Mouse (Mus musculus) testis, adult 2 months (tissue): ENCODE measurements around the gene Klhl10. TPM values are rescaled to one million over a fixed set of nuclear protein-coding genes. Genes with fewer than 3 reads are reported as not detected.

Source experiments
- H3K27ac ChIP-seq: fragments of 200-500 bp; 2 replicates; pipeline ENCODE4 v1.5.1; 2012; ENCODE audit warnings: low read depth, low read length; ENCODE audit not compliant: control insufficient read depth, insufficient read depth
- H3K27me3 ChIP-seq: fragments of 200-500 bp; 2 replicates; pipeline ENCODE4 v1.6.1; 2012; ENCODE audit warnings: mild to moderate bottlenecking, low read length, moderate library complexity; ENCODE audit not compliant: control insufficient read depth, insufficient read depth
- H3K36me3 ChIP-seq: fragments of 200-500 bp; 2 replicates; pipeline ENCODE4 v1.6.1; 2012; ENCODE audit warnings: mild to moderate bottlenecking, low read length; ENCODE audit not compliant: control insufficient read depth, insufficient read depth
- H3K4me1 ChIP-seq: fragments of 200-500 bp; 2 replicates; pipeline ENCODE4 v1.6.1; 2012; ENCODE audit warnings: low read length; ENCODE audit not compliant: control insufficient read depth, insufficient read depth
- H3K4me3 ChIP-seq: fragments of 200-500 bp; 2 replicates; pipeline ENCODE4 v1.5.1; 2012; ENCODE audit warnings: low read depth, mild to moderate bottlenecking, low read length, moderate library complexity, mixed read lengths; ENCODE audit not compliant: control insufficient read depth
- CTCF ChIP-seq: fragments of 200-500 bp; IDR thresholded peaks from 2 replicates; pipeline ENCODE4 v1.5.1; 2012; ENCODE audit warnings: low read depth, mild to moderate bottlenecking, inconsistent platforms, low read length, moderate library complexity; ENCODE audit not compliant: control insufficient read depth, insufficient read depth, insufficient replicate concordance
- POLR2A ChIP-seq: fragments of 200-500 bp; IDR thresholded peaks from 2 replicates; pipeline ENCODE4 v1.6.1; 2012; ENCODE audit warnings: low read depth, mild to moderate bottlenecking, inconsistent platforms, low read length, moderate library complexity; ENCODE audit not compliant: control insufficient read depth
- polyA plus RNA-seq: library from polyadenylated mRNA; depleted of rRNA; stranded (reverse); fragments of >200 nt; gene quantifications from 2 replicates; pipeline ENCODE4 v1.2.3, GENCODE M21; 2012; rRNA removed

The Klhl10 gene
- polyA plus RNA-seq, 1 experiment, result 444 TPM

DNA sequence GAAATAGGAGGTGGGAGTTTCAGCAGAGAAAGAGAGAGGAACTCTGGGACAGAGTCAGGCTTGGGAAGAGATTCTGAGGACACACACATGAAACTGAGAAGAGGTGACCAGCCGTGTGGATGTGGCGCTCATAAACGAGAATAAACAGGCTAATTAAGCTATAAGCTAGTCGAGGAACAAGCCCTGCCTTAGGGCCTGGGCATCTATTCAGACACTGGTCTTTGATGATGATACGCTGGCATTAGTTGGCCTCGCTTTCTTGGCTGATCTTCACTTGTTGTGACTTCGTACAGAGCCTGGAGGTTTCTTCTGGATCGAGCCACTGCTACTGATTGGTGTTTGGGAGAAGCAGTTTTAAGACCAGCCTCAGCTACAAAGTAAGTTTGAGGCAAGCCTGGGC lies 64.3 kb downstream of the Klhl10 start:
- TF ChIP-seq POLR2A, result no peak
- no peak for TF ChIP-seq CTCF
- no peaks in the 10 kb centered on the region; the same call in 1 of the 2 replicates for H3K36me3 ChIP-seq
- H3K4me3 ChIP-seq, result no peak overlapping the region
- H3K4me1 ChIP-seq, result no peaks in the 10 kb centered on the region
- H3K27me3 ChIP-seq, result no peaks in the 10 kb centered on the region
- no peak overlapping the region for H3K27ac ChIP-seq

Other genes with a start within 250 kb of the Klhl10 start
- not detected in 2 replicates for gene Krt9, start 248.7 kb upstream of the Klhl10 start, polyA plus RNA-seq
- 1.2 TPM in 1 of 2 replicates, not detected in the other for gene Krt14, start 234.4 kb upstream of the Klhl10 start, polyA plus RNA-seq
- gene Krt16, start 193.0 kb upstream of the Klhl10 start, polyA plus RNA-seq, result not detected in 2 replicates
- gene Krt17, start 180.9 kb upstream of the Klhl10 start, polyA plus RNA-seq, result not detected in 2 replicates
- gene Krt42, start 172.0 kb upstream of the Klhl10 start, polyA plus RNA-seq, result not detected in 2 replicates
- gene Eif1, start 122.0 kb upstream of the Klhl10 start, polyA plus RNA-seq, result 260 and 396 TPM in 2 replicates
- gene Gast, start 107.5 kb upstream of the Klhl10 start, polyA plus RNA-seq, result 0.43 TPM in 1 of 2 replicates, not detected in the other
- 35.2 and 41.9 TPM in 2 replicates for gene Hap1, start 85.8 kb upstream of the Klhl10 start, polyA plus RNA-seq
- 103 TPM in 2 replicates for gene Jup, start 44.2 kb upstream of the Klhl10 start, polyA plus RNA-seq
- 8.5 and 9.0 TPM in 2 replicates for gene P3h4, start 27.1 kb upstream of the Klhl10 start, polyA plus RNA-seq
- gene Fkbp10, start 26.2 kb upstream of the Klhl10 start, polyA plus RNA-seq, result 6.6 and 7.7 TPM in 2 replicates
- gene Nt5c3b, start 109 bp upstream of the Klhl10 start, polyA plus RNA-seq, result 145 and 152 TPM in 2 replicates
- 10.2 and 11.2 TPM in 2 replicates for gene Klhl11, start 30.8 kb downstream of the Klhl10 start, polyA plus RNA-seq
- 24.7 and 30.4 TPM in 2 replicates for gene Acly, start 86.1 kb downstream of the Klhl10 start, polyA plus RNA-seq
- 70.4 and 74.1 TPM in 2 replicates for gene Ttc25, start 103.7 kb downstream of the Klhl10 start, polyA plus RNA-seq
- 3.3 and 3.7 TPM in 2 replicates for gene Cnp, start 133.0 kb downstream of the Klhl10 start, polyA plus RNA-seq
- gene Nkiras2, start 177.3 kb downstream of the Klhl10 start, polyA plus RNA-seq, result 245 and 266 TPM in 2 replicates
- 104 and 150 TPM in 2 replicates for gene Dnajc7, start 178.3 kb downstream of the Klhl10 start, polyA plus RNA-seq